ENCODE assay signal across 9 mouse cellular contexts in genomic region chr12:3980991-3981349, GRCm38 (mm10). TPM values are rescaled to one million over a fixed set of nuclear protein-coding genes. Genes with fewer than 3 reads are reported as not detected.
DNase-seq lines count a peak whose midpoint lies in the region; ATAC-seq lines count a peak whose summit lies in the region.
"Had no signal": no experiment of that assay in that cellular context is flagged by ENCODE, and none has a peak within 500 bp of the region (broad histone marks: within the 10 kb centered on the region; RNA-seq: fewer than 3 reads in every experiment).

No protein-coding gene starts in this region.

- H3K9me3 ChIP-seq in lung, embryonic 15.5 days, result no peaks in the 10 kb centered on the region
- H3K9me3 ChIP-seq in limb, embryonic 11.5 days (ENCODE audit: control insufficient read depth, low read length), result no peaks in the 10 kb centered on the region
- no peaks in the 10 kb centered on the region for H3K9me3 ChIP-seq in neural tube, embryonic 15.5 days (replicated peaks)

- WGBS in lung, embryonic 15.5 days, result 53% methylated on average over 1 of the region's 1 CpGs
- 60% methylated on average over 1 of the region's 1 CpGs for WGBS in limb, embryonic 11.5 days
- 60% methylated on average over 1 of the region's 1 CpGs for WGBS in neural tube, embryonic 15.5 days

- intact Hi-C loops in left cerebral cortex, postnatal 10 days (cut with DNase I), result loop anchor here (5.0 kb wide), 1 partner anchor 56 kb away; the partner anchor contains the start of gene Efr3b

- no peak for DNase-seq in cerebellum, adult 9-11 months
- no peak for DNase-seq in lung, postnatal 4 days
- DNase-seq in limb, embryonic 11.5 days (ENCODE audit: low spot score), result no peak
- DNase-seq in adrenal gland, postnatal 25 days, result no peak
- no peak for DNase-seq in left cerebral cortex, postnatal 10 days (ENCODE audit: extremely low spot score in 1 of 2, low spot score in 2 of 2)

- no peaks in the 10 kb centered on the region for H3K36me3 ChIP-seq in lung, embryonic 15.5 days
- H3K36me3 ChIP-seq in limb, embryonic 11.5 days (ENCODE audit: control insufficient read depth, insufficient read depth, low read length), result no peaks in the 10 kb centered on the region
- H3K36me3 ChIP-seq in neural tube, embryonic 15.5 days, result peaks cover 41% of the 10 kb centered on the region

- peak overlapping the region; percentile 95 for H3K4me2 ChIP-seq in lung, embryonic 15.5 days
- H3K4me2 ChIP-seq in limb, embryonic 11.5 days (ENCODE audit: low read depth, severe bottlenecking), result peak overlapping the region; percentile 89; the same call in 1 of the 2 replicates
- H3K4me2 ChIP-seq in neural tube, embryonic 15.5 days, result peak overlapping the region; percentile 78

- H3K9ac ChIP-seq in lung, embryonic 15.5 days, result no peak overlapping the region
- no peak overlapping the region for H3K9ac ChIP-seq in limb, embryonic 11.5 days (ENCODE audit: low read length)
- H3K9ac ChIP-seq in neural tube, embryonic 15.5 days (replicated peaks), result 0 out of 2 replicates have a peak overlapping the region, but pooled peaks have one; percentile 3

- H3K27ac ChIP-seq in lung, embryonic 15.5 days, result peak overlapping the region; percentile 54; the same call in 1 of the 2 replicates
- H3K27ac ChIP-seq in limb, embryonic 11.5 days (replicated peaks; ENCODE audit: low read depth, low read length), result no peak overlapping the region
- H3K27ac ChIP-seq in neural tube, embryonic 15.5 days (replicated peaks), result peak overlapping the region; percentile 79; the same call in 1 of the 2 replicates

- peak overlapping the region; percentile 49 for H3K4me3 ChIP-seq in lung, embryonic 15.5 days
- H3K4me3 ChIP-seq in limb, embryonic 11.5 days (ENCODE audit: low read depth, low read length), result no peak overlapping the region
- peak overlapping the region; percentile 42 for H3K4me3 ChIP-seq in neural tube, embryonic 15.5 days (replicated peaks)

- peaks cover 21% of the 10 kb centered on the region for H3K4me1 ChIP-seq in lung, embryonic 15.5 days
- H3K4me1 ChIP-seq in limb, embryonic 11.5 days (ENCODE audit: control insufficient read depth, insufficient read depth, low read length), result no peaks in the 10 kb centered on the region
- H3K4me1 ChIP-seq in neural tube, embryonic 15.5 days, result peaks cover 22% of the 10 kb centered on the region

- no peaks in the 10 kb centered on the region for H3K27me3 ChIP-seq in lung, embryonic 15.5 days
- H3K27me3 ChIP-seq in limb, embryonic 11.5 days (ENCODE audit: control insufficient read depth, insufficient read depth, low read length), result no peaks in the 10 kb centered on the region
- H3K27me3 ChIP-seq in neural tube, embryonic 15.5 days (replicated peaks), result no peaks in the 10 kb centered on the region

- ATAC-seq in cerebellum, adult (ENCODE audit: insufficient number of reproducible peaks, low FRiP score, low TSS enrichment), result 0 out of 2 replicates have a peak, but pooled peaks have one; percentile 6
- no peak for ATAC-seq in lung, embryonic 15.5 days (ENCODE audit: borderline replicate concordance, extremely low read depth, low FRiP score, low TSS enrichment)
- no peak for ATAC-seq in limb, embryonic 11.5 days (ENCODE audit: insufficient number of reproducible peaks, low FRiP score, low TSS enrichment, low read depth)
- ATAC-seq in neural tube, embryonic 15.5 days (ENCODE audit: low FRiP score), result peak; percentile 6; the same call in 1 of the 2 replicates

RNA-seq across cellular contexts. Expression of gene Pomc, which starts 26.2 kb away (rescaled TPM):
- polyA plus RNA-seq in lung, embryonic 15.5 days (2015; fragmentation: Nextera tagmentation; extraction: Ambion mirVana), result 3.1 and 3.2 TPM in 2 replicates
- polyA plus RNA-seq in limb, embryonic 11.5 days (2014; fragmentation: Nextera tagmentation; extraction: Ambion mirVana), result 4.0 and 4.1 TPM in 2 replicates
- polyA plus RNA-seq in neural tube, embryonic 15.5 days (2015; fragmentation: Nextera tagmentation; extraction: Ambion mirVana), result 3.0 and 3.7 TPM in 2 replicates
- 1.00 and 1.3 TPM in 2 replicates for total RNA-seq in adrenal gland, postnatal 25 days (2021)
- 1 to 10 TPM; 2.9 to 3.6 TPM for total RNA-seq in left cerebral cortex, postnatal 10 days (2021)
- total RNA-seq: gastrocnemius, postnatal 36 days had no signal

RNA-seq across cellular contexts. Expression of gene Efr3b, which starts 57.7 kb away (rescaled TPM):
- polyA plus RNA-seq in lung, embryonic 15.5 days (2015; fragmentation: Nextera tagmentation; extraction: Ambion mirVana), result 4.0 and 4.2 TPM in 2 replicates
- polyA plus RNA-seq in limb, embryonic 11.5 days (2014; fragmentation: Nextera tagmentation; extraction: Ambion mirVana), result 6.0 and 6.3 TPM in 2 replicates
- polyA plus RNA-seq in neural tube, embryonic 15.5 days (2015; fragmentation: Nextera tagmentation; extraction: Ambion mirVana), result 27.2 and 33.6 TPM in 2 replicates
- 2.7 and 3.0 TPM in 2 replicates for total RNA-seq in adrenal gland, postnatal 25 days (2021)
- 100 to 1,000 TPM in 1 of 2 experiments, 10 to 100 TPM in 1; 95.7 to 101 TPM for total RNA-seq in left cerebral cortex, postnatal 10 days (2021)

Comparison
In these comparisons a context has a peak if more than half of its experiments do, and no peak if none do; other contexts are left out.
1. ATAC-seq: peak in cerebellum, adult (single experiment) and neural tube, embryonic 15.5 days (single experiment); none in lung, embryonic 15.5 days (single experiment) and limb, embryonic 11.5 days (single experiment).
2. Peak in every context shown above with its lines, with median percentiles within 50 percentile points of each other: H3K4me2 ChIP-seq.